Mouse (Mus musculus) spleen, adult 10 weeks (tissue): Measurements from ENCODE around the gene Aamdc. TPM values are rescaled to one million over a fixed set of nuclear protein-coding genes. Genes with fewer than 3 reads are reported as not detected.

Experiments
- polyA plus RNA-seq: library from polyadenylated mRNA; stranded (reverse); fragments of 350-450 nt; fragmentation: Illumina TruSeq; extraction: RNeasy Lipid Tissue Mini Kit (QIAGEN cat#74804); gene quantifications from one replicate; pipeline ENCODE4 v1.2.3, GENCODE M21; 2015; ENCODE audit warnings: low replicate concordance; ENCODE audit not compliant: insufficient read depth

Aamdc gene
- polyA plus RNA-seq = 18.8 TPM

GRCm38 (mm10) chr7:97579067-97579975 is at the start of gene Aamdc, which contains the start of gene Rsf1:
Gene Aamdc, minus strand, starts transcription at chr7:97579497.
Gene Rsf1, plus strand, starts transcription at chr7:97579889.

Other genes with a start within 250 kb of the Aamdc start
- 12.0 TPM for gene Usp35, start 247.5 kb downstream of the Aamdc start, polyA plus RNA-seq
- 5.3 TPM for gene Kctd21, start 247.2 kb downstream of the Aamdc start, polyA plus RNA-seq
- 28.3 TPM for gene Alg8, start 207.9 kb downstream of the Aamdc start, polyA plus RNA-seq
- gene Ndufc2, start 179.5 kb downstream of the Aamdc start, polyA plus RNA-seq = 70.0 TPM
- gene Thrsp, start 161.8 kb downstream of the Aamdc start, polyA plus RNA-seq = 2.4 TPM
- 19.6 TPM for gene Kctd14, start 128.2 kb downstream of the Aamdc start, polyA plus RNA-seq
- 63.9 TPM for gene Ints4, start 98.5 kb downstream of the Aamdc start, polyA plus RNA-seq
- 35.5 TPM for gene Rsf1, start 392 bp upstream of the Aamdc start, polyA plus RNA-seq
- 83.9 TPM for gene Clns1a, start 117.1 kb upstream of the Aamdc start, polyA plus RNA-seq
- 0.25 TPM for gene Aqp11, start 158.8 kb upstream of the Aamdc start, polyA plus RNA-seq
- 37.2 TPM for gene Pak1, start 209.0 kb upstream of the Aamdc start, polyA plus RNA-seq